Mouse (Mus musculus) layer of hippocampus, adult 2 months (tissue): ENCODE measurements at regions not wholly inside any gene's neighbourhood (a gene's known extent, or its start where the extent isn't known, plus 50 kb on each side); places are given as distances from the start of the nearest gene placed in this dataset.
A peak's percentile ranks its signal among the peaks of the same experiment; 100 is the strongest.

Source experiments
- DNase-seq, 2 experiments: peaks; one replicate each; pipeline ENCODE4 v3.0.0; 2022; ENCODE audit warnings: low spot score in 2 of 2
- H3K27ac ChIP-seq: fragments of 200-600 bp; 2 replicates; pipeline ENCODE4 v1.8.1; 2022
- H3K4me3 ChIP-seq: fragments of 200-600 bp; 2 replicates; pipeline ENCODE4 v1.8.1; 2022; ENCODE audit warnings: mild to moderate bottlenecking
- CTCF ChIP-seq: fragments of 200-600 bp; conservative IDR thresholded peaks from 2 replicates; pipeline ENCODE4 v1.8.1; 2022; ENCODE audit warnings: antibody characterized with exemption, mild to moderate bottlenecking, moderate library complexity

DNA sequence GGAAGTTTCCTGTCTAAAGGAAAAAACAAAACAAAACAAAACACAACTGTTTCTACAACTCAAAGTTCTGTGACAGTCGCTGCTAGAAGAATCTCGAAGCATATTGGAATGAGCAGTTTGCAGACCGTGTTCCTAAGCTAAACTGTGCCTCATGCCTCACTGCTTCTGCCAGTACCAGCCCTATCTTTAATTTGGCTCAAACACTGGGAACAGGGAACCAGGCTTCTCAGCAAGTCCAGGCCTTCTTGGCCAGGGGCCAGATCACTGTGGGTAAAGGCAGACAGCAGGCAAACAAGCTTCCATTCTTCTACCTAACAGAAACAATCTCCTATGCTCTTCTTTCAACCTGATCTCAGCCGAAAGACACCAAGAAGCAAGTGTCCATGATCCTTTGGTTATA is 56.5 kb downstream of the Tmsb4x start:
- TF ChIP-seq CTCF = no peak
- DNase-seq = peak; percentile 36 to 58
- H3K27ac ChIP-seq = peak overlapping the region; percentile 65
- H3K4me3 ChIP-seq = no peak overlapping the region

DNA sequence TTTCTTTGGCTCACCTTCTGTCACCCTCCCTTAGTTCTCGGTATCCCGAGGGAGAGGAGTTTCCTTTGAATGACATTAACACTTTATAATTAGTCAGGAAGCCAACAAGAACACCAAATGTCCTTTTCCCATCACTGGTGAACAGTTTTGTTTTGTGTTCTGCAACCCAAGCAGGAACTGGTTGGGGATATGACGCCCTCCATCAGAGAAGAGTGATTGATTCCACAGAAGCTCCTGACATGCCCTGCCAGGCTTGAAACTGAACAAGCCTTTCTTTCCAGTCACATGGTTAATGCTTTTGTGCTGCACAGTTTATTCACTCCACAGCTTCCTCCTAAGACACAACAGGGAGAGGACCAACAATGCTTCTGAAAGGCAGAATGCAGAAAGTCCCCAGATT is 57.8 kb downstream of the Tmsb4x start:
- Histone ChIP-seq H3K4me3 (no peak overlapping the region), H3K27ac (peak overlapping the region; percentile 61)
- no peak for DNase-seq
- no peak for TF ChIP-seq CTCF

DNA sequence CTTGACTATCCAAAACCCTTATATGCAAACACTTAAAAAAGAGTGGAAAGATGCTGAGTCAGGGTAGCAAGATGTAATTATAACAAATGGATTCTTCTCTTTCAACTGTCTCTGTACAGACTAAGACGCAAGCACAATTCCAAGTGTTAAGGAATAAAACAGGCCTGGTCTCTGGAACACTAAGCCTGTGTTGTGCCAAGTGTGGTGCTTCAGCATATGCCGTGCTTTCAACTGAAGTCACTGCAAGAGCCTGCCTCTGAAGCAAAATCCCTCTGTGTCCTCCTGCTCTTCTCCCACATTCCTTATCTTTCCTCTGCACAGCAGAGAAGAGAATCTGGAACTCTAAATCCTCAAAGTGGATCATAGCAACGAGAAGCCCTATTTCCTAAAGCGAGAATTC is 59.7 kb downstream of the Tmsb4x start:
- peak overlapping the region; percentile 48; the same call in 1 of the 2 replicates for H3K27ac ChIP-seq
- TF ChIP-seq CTCF = no peak
- DNase-seq = peak; percentile 23 to 36
- H3K4me3 ChIP-seq = no peak overlapping the region

DNA sequence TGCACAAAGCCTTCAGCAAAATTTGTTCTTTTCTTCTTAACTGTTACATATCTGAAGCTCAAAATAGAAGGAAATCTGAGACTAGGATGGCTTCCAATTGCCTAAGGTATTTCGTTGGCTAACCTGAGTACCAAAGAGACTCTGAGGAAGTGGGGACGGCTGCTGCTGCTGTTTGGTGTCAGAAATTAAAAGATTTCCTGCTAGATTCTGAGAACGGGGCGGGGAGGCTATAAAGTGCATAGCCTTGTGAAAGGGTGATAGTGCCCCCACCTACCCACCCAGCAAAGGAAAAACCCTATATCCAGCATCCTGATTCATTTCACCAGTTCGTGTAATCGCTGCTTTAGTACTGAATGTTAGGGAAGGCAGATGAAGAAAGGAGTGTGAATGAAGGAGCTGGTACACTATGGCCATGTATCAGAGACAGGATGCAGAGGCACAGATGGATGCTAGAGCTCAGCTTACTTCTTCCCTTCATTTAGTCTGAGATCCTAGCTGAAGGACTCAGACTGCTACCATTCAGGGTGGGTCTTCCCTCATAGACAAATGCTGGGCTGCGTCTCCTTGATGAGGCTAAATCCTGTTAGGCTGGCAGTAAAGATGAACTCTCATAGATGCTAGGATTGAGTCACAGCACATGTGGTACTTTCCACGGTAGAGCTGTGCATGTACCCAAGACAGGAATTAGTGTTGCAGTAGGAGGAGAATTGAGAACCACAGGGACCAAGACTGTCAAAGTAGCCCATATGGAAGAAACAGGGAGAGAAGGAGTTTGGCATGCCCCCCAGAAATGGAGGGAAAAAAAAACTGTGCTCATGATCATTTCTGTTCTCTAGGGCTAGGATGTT is 62.4 kb downstream of the Tmsb4x start:
- no peak overlapping the region for H3K4me3 ChIP-seq
- no peak for DNase-seq

DNA sequence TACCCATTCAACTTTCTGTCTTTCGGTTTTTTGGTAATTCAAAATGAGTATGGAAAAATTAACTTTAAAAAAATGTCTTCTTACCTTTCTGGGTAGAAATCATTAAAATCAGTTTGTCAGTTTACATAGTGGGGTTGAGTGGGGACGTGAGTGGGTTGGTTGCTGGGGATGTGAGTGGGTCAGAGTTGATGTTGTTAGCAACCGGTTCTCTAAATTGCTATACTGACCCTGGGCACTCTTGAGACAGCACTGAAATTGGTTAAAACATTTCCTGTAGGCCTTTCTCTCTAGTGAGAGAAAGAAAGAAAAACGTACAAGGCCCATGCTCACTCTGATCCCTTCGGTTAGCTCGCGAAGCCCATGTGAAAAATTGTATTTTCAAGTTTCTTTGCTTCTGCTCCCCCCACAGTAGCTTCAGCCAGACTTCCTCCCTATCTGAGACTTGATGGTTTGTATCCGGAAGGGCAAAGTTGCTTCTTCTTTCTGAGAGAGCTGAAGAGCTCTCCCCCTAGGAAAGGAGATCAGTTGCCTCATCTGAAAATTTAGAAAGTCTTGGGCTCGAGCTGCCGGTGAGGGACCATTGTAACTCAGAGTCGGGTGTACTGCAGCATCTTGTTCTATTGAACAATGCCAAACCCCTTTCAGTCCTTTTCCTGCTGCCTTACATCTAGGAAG is 63.5 kb downstream of the Tmsb4x start:
- no peak for DNase-seq
- no peak for TF ChIP-seq CTCF
- peak overlapping the region; percentile 72 for H3K27ac ChIP-seq
- no peak overlapping the region for H3K4me3 ChIP-seq

More for the DNA sequence above, 62.4 kb downstream of the Tmsb4x start:
- H3K27ac ChIP-seq = peak overlapping the region; percentile 72; the same call in 1 of the 2 replicates
- no peak for TF ChIP-seq CTCF

DNA sequence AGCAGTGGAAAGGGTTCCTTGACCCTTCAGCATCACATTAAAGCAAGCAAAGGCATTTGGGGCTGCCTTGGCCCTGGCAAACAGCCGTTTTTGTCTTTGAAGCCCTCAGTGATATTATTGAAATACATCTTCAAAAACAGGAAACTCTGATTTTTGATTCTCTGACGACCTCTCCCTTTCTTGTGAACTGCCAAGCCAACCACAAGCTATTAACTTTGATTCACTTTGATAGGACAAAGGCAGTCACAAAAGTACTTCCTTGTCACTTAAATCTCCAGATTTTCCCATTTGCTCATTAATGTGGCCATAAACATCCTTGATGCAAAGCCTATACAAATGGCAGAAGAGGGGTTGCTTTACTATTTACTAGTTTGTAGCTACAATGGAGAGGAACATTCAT is 70.0 kb downstream of the Tmsb4x start:
- no peak for TF ChIP-seq CTCF
- Histone ChIP-seq H3K4me3 (no peak overlapping the region), H3K27ac (no peak overlapping the region)
- DNase-seq = no peak

DNA sequence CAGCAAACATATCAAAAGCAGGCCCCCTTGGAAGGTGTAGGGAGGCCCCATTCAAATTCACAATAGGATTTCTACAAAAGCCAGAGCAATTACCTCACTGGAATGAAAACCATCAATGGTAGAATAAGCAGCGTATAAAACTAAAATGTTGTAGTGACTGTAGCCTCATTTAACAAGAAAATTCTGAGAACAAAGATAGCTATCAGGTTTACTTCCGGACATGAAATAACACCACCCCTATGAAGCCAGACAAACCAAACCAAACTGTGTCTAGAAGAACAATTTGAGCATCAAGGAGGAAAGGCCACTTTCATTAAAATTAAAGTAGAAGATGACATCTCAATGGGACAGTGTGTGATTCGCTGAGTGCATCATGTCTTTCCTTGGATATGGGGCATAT is 74.9 kb downstream of the Tmsb4x start:
- no peak for TF ChIP-seq CTCF
- Histone ChIP-seq H3K4me3 (no peak overlapping the region), H3K27ac (no peak overlapping the region)
- no peak for DNase-seq

DNA sequence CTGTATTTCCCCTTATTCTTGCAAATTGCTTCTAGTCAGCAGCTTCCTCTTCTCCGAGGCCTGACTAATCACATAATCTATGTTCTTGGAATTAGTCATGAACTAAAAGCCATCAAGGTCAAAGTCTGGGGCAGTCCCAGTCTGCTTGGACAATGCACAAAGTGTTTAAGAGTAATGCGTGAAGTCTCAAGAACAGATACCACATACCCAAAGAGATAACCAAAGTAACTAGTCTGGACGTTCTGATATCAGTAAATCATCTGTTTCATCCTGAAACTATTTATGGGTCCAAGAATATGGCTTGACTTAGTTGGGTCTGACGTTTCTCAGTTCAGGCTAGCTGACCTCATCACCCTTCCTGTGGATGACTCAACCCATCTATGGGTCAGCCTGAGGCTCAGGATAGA is 76.1 kb downstream of the Tmsb4x start:
- no peak for TF ChIP-seq CTCF
- no peak for DNase-seq
- Histone ChIP-seq H3K4me3 (no peak overlapping the region), H3K27ac (no peak overlapping the region)

DNA sequence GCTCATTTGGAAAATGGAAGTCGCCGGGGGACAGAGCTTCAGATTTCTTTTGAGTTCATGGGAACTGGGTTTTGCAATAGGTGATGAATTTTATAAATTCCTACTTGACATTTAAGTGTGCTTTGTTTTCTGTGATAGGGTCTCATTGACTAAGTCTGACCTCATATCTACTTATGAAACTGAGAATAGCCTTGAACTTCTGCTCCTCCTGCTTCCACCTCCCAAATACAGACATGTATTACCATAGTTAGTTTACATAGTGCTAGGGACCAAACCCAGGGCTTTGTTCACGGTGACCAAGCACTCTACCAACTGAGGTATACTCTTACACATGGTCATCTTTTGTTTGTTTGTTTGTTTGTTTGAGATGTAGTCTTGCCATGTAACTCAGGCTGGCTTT is 77.8 kb downstream of the Tmsb4x start:
- H3K27ac ChIP-seq = no peak overlapping the region
- DNase-seq = no peak
- no peak for TF ChIP-seq CTCF
- no peak overlapping the region for H3K4me3 ChIP-seq

DNA sequence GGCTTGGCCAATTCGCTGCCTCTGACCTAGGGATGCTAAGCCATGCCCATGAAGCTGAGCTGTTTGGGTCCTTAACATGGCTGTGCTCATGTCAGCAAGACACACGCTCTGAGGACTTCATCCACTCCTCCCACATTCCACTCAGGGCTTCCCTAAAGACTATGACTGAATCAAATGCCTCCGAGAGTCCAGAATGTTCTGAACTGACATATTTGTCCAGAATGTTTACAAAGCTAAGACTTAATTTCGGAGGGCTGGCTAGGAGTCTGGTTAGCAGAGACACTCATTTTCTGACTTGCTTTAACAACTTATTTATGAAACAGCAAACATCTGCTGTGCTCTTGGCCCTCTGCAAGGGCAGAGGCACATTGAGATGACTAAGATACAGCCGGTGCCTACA is 78.5 kb downstream of the Tmsb4x start:
- H3K27ac ChIP-seq = no peak overlapping the region
- H3K4me3 ChIP-seq = no peak overlapping the region
- TF ChIP-seq CTCF = no peak
- DNase-seq = no peak

DNA sequence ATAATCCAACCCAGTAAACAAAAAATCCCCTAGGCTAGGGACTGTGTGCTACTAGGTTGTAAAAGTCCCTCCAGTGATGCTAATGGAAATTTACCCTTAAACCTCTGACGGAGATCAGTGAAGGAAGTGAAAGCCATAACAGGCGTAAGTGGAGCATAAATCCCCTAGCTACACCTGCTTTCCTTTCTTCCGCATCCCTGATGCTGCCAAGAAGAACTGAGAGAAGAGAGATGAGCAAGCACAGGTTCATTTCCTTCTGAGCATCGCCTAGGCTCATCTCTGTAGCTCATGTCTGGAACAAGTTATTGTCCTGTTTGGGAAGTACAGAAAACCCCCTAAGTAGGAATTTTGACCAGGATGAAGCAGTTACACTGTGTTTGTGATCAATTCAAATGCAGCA is 89.8 kb downstream of the Tmsb4x start:
- H3K4me3 ChIP-seq = no peak overlapping the region
- no peak for TF ChIP-seq CTCF
- no peak for DNase-seq
- H3K27ac ChIP-seq = no peak overlapping the region

DNA sequence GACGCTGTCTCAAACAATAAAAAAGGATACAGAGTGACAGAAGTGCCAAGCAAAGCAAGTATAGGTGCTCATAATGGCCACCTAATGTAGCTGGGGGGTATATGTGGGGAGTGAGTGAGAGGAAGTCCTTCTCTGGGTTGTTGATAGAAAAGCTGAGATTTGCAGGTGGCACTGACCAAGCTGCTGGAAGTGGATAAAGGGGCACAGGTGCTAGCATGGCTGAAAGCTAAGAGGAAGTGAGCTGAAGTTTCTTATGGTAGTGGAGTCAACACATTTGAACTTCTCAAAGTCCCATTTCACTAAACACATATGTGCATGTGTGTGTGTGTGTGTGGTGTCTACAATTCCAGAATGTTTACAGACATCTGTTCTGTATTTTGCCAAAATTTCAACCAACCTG is 94.0 kb downstream of the Tmsb4x start:
- H3K4me3 ChIP-seq = no peak overlapping the region
- TF ChIP-seq CTCF = no peak
- DNase-seq = no peak
- H3K27ac ChIP-seq = no peak overlapping the region

DNA sequence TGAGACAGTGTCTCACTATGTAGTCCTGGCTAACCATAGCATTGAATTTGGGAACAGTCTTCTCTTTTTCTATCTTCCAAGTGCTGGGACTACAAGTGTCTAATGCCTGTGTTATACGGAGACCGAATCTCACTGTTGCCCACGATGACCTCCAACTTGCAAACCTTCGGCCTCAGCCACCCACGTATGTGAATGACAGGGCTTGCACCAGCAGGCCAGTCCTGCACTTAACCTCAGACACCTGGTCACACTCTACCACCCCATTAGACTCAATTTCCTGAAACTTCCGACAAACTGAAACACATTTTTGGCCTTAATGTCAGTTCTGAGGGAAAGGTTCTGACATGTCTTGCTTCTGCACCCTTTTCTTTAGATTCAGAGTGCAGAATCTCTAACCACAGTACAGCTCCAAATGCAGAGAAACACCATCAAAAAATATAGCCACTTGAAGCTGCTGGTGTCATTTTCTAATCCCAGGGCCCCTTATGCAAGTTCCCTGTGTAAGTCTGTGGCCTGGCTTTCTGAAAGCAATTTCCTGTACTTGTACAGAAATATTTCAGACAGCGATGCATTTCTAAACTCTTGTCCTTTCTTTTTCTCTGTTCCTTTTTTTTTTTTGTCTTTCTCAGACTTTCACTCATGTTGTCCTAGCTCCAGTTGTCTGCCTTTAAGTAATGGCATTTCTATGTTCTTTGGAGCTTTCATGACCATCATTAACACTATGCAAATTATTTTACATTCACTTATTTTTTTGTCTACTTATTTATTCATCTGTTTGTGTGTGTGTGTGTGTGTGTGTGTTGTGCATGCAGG is 97.8 kb downstream of the Tmsb4x start:
- no peak overlapping the region for H3K4me3 ChIP-seq
- no peak overlapping the region for H3K27ac ChIP-seq
- no peak for TF ChIP-seq CTCF
- no peak for DNase-seq
